Mouse (Mus musculus) liver, postnatal 0 days (tissue): Measurements from ENCODE around the gene Cobll1.
A peak's percentile ranks its signal among the peaks of the same experiment; 100 is the strongest.

Source experiments
- CTCF ChIP-seq: sonication (generic); IDR thresholded peaks from 2 replicates; pipeline ENCODE4 v1.5.1; 2016; ENCODE audit warnings: antibody characterized with exemption, low read depth
- EP300 ChIP-seq: IDR thresholded peaks from 2 replicates; pipeline ENCODE4 v1.6.1; 2016; ENCODE audit warnings: antibody characterized with exemption, low read depth, mild to moderate bottlenecking

GRCm38 (mm10) chr2:65101388-65101787 lies 137.8 kb downstream of the Cobll1 start:
- no peak for TF ChIP-seq CTCF
- TF ChIP-seq EP300: 0 out of 2 replicates have a peak, but pooled peaks have one; percentile 12
